Mouse (Mus musculus) kidney, postnatal 25 days (tissue): ENCODE results near the gene Ebf3.

Source experiments
- DNase-seq, 2 experiments: peaks; one replicate each; pipeline ENCODE4 v3.0.0; 2021; ENCODE audit warnings: mixed read lengths in 2 of 2

Ebf3 gene

GRCm38 (mm10) chr7:137272252-137272651, 42.0 kb downstream of the Ebf3 start:
- no peak for DNase-seq

- DNase-seq, result no peak
These were observed 45.6 kb downstream of the Ebf3 start for GRCm38 (mm10) chr7:137268452-137269155.

GRCm38 (mm10) chr7:137267441-137267840, 46.8 kb downstream of the Ebf3 start:
- DNase-seq, result no peak

GRCm38 (mm10) chr7:137266575-137266974, 47.7 kb downstream of the Ebf3 start:
- DNase-seq, result no peak

- DNase-seq, result no peak
These were observed 51.9 kb downstream of the Ebf3 start for GRCm38 (mm10) chr7:137262330-137262729.

- DNase-seq, result peak; percentile 70 to 76
These were observed 67.9 kb downstream of the Ebf3 start for GRCm38 (mm10) chr7:137246213-137246872.

- no peak for DNase-seq
These were observed 69.4 kb downstream of the Ebf3 start for GRCm38 (mm10) chr7:137244839-137245238.

- DNase-seq, result no peak
These were observed 73.8 kb downstream of the Ebf3 start for GRCm38 (mm10) chr7:137240481-137240880.

GRCm38 (mm10) chr7:137239542-137240133, 74.6 kb downstream of the Ebf3 start:
- DNase-seq, result no peak

- DNase-seq, result no peak
These were observed 76.8 kb downstream of the Ebf3 start for GRCm38 (mm10) chr7:137237419-137237818.

- no peak for DNase-seq
These were observed 90.4 kb downstream of the Ebf3 start for GRCm38 (mm10) chr7:137223823-137224222.

- no peak for DNase-seq
These were observed 91.3 kb downstream of the Ebf3 start for GRCm38 (mm10) chr7:137222831-137223505.

GRCm38 (mm10) chr7:137221599-137221998, 92.6 kb downstream of the Ebf3 start:
- DNase-seq, result peak; percentile 61 to 81

- DNase-seq, result no peak
These were observed 93.8 kb downstream of the Ebf3 start for GRCm38 (mm10) chr7:137220436-137220835.

GRCm38 (mm10) chr7:137218706-137219105, 95.5 kb downstream of the Ebf3 start:
- peak in 1 of 2 experiments; percentile 27 for DNase-seq

- DNase-seq, result no peak
These were observed 100.8 kb downstream of the Ebf3 start for GRCm38 (mm10) chr7:137213444-137213843.

GRCm38 (mm10) chr7:137211332-137211731, 102.9 kb downstream of the Ebf3 start:
- no peak for DNase-seq

GRCm38 (mm10) chr7:137209688-137210345, 104.4 kb downstream of the Ebf3 start:
- no peak for DNase-seq

GRCm38 (mm10) chr7:137208556-137208955, 105.7 kb downstream of the Ebf3 start:
- no peak for DNase-seq

GRCm38 (mm10) chr7:137206770-137207285, 107.4 kb downstream of the Ebf3 start:
- no peak for DNase-seq

GRCm38 (mm10) chr7:137199533-137199932, 114.7 kb downstream of the Ebf3 start:
- DNase-seq, result no peak

GRCm38 (mm10) chr7:137198921-137199320, 115.3 kb downstream of the Ebf3 start:
- no peak for DNase-seq
